Mouse (Mus musculus): ENCODE data around the gene Gmnc. TPM values are rescaled to one million over a fixed set of nuclear protein-coding genes. Genes with fewer than 3 reads are reported as not detected.

The Gmnc gene
- not detected for total RNA-seq (2021)
- not detected in 2 replicates for polyA plus RNA-seq (2012; rRNA removed)
- long read RNA-seq: 0 reads

GRCm38 (mm10) chr16:26991477-26992300 is at the start of gene Gmnc:
Gene Gmnc, minus strand, starts transcription at chr16:26991652.
- DNase-seq: no peak

DNA sequence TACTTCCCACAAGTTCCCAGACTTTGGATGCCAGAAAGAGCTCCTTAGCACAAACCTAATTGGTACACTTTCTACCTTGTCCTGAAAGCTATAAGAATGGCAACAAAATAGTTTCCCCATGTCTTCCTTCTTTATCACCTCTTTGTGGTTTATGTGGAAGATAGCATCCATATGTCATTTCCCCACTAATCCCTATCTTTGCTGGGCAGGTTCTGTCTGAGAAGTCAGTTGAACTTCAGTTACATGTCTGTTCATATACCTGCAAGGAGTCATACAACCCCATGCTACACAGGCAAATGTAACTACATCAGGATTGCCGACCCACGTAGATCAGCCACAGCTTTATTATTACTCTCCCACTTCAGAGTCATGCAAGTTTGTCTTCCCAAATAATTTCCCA is 35.8 kb upstream of the Gmnc start:
- DNase-seq: no peak

- no peak for DNase-seq
These were observed 34.8 kb upstream of the Gmnc start for GRCm38 (mm10) chr16:27026226-27026625.

- no peak for DNase-seq
These were observed 31.3 kb upstream of the Gmnc start for GRCm38 (mm10) chr16:27022746-27023145.

GRCm38 (mm10) chr16:27017309-27017708 is 25.9 kb upstream of the Gmnc start:
- DNase-seq: no peak

DNA sequence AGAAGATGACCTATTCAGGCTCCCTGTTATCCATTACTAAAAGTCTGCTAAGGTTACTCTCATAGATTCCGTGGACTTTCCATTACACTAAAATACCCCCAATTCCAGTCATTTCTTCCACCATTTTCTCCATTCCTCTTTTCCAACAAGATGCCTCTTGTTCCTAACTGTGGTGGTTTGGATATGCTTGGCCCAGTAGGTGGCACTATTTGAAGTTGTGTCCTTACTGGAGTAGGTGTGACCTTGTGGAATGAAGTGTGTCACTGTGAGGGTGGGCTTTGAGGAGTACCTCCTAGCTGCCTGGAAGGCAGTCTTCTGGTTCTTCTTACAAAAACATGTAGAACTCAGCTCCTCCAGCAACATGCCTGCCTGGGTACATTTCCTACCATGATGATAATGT is 11.3 kb upstream of the Gmnc start:
- DNase-seq: no peak

- DNase-seq: no peak
These were observed 8.1 kb upstream of the Gmnc start for GRCm38 (mm10) chr16:26999563-26999962.

DNA sequence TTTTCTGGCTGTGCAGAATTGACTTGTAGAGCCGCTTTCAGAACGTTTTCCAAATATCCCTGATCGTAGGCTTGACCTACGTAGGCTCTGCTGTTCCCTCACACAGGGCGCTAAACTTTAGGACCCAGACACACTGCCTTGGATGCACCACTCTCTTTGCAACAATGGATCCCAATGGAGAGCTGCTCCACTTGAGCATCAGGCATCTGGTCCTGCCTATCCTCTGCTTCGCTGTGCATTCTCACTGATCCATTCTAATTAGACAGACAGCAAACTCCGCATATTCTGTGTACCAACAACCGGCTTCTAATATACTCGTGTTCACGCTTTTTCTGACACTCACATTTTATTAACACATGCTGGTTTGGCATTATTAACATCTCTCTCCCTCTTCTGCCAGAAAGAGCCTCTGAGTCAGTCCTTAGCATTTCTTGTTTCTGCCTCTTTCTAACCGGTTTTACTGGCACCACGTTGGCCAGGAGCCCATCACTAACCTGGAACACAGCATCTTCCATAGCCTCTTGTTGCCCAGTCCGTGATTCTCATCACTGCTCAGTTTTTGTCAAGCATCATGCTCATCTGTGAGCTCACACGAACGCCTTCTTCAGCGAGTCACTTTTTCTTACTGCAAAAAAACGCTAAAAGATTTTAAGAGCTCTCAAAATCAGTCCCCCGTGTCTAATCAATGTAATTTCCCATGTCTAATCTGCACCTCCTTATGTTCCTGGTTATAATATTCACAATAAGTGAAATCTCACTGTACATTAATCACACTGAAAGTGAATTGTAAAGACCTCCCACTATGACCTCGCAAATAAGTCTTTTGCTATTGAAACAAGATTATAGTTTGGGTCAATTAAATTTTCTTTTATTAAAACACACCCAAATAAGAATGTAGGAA is 1.8 kb downstream of the Gmnc start:
- no peak for DNase-seq

DNA sequence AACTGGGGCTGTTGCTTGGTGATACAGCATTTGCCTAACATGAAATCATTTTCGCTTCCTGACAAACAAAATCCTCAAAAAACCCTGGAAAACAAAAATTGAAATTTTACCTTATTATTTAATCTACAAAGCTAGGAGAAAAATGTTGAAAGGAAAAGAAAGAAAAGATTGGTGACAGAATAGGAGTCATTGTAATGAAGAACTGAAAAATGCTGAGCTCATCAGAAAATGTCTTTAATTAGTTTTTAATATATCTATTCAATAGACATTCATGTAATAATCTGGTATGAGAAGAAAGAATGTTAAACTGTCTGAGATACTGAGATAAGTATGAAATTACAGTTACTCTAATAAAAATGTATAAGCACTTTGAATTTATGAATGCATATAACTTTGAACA is 3.3 kb downstream of the Gmnc start:
- DNase-seq: no peak

GRCm38 (mm10) chr16:26985796-26986195 is 5.7 kb downstream of the Gmnc start:
- no peak for DNase-seq

DNA sequence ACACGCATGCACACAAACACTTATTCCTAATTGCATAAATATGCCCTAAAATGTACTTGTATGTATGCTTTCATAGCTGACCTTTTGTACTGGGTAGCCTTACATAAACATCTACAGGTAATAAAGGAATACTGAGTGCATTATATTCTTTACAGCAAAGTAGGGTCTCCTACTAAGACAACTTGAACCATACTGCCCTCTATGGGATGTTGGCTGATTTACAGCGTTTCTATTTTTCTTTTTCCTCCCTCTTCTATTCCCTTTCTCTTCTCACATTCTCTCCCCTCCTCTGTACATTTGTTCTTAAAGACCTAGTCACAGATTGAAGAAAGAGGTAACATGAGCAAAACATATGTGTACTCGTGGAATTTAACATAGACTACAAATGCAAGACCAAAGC is 9.3 kb downstream of the Gmnc start:
- no peak for DNase-seq

DNA sequence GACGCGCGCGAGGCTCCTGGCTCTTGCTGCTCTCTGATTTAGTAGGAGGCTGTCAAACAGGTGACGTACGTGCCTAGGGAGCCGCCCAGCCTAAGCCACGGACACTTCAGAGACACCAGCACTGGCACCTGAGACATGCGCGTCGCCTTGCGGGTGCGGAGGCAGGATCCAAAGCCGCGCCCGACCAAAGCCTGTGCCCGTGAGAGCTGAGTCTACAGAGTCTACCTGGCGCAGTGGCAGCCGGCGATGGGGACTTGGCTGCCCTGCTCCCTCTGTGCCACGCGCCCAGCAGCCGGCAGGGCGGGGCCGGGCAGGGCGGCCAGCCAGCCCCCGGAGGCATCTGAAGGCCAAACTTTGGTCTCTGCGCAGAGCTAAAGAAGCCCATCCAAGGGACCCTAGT is 23.5 kb downstream of the Gmnc start:
- DNase-seq: peak; percentile 30

GRCm38 (mm10) chr16:26966830-26967229 is 24.6 kb downstream of the Gmnc start:
- no peak for DNase-seq

- DNase-seq: no peak
These were observed 29.5 kb downstream of the Gmnc start for GRCm38 (mm10) chr16:26961971-26962370.

GRCm38 (mm10) chr16:26951601-26952000 is 39.9 kb downstream of the Gmnc start:
- no peak for DNase-seq

DNA sequence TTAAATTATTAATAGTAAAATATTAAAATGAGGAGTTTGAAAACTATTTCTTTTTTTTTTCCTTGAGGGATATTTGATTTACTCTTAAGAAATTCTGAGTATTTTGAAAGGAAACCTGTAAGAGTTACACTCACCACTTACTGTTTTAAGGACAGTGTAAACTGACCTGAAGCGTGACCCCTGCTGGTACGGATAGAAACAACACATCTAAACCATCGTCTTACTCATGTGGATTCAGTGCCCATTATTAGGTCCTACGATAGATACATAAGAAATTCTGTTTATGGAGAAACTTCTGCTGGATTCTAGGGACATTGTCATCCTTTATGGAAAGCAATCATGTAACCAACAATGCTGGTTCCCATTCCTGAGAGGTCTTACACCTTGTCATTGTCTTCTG is 41.2 kb downstream of the Gmnc start:
- DNase-seq: no peak

DNA sequence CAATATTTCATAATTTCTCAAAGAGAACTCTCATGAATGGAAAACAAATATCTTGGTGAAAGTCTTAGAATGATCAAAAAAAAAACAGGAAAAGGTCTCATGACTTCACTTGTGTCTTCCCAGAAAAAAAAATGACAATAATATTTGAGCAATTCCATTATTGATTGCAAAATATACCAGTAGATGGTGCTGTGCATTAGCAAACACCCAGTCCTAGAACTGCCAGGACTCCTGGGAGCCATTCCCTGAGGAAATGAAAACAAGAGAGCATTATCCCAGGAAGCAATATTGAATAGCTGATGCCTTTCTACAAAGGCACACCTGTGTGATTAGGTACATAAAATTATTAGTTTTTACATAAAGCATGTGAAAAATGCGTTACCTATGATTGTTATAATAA is 87.5 kb downstream of the Gmnc start:
- DNase-seq: no peak

DNA sequence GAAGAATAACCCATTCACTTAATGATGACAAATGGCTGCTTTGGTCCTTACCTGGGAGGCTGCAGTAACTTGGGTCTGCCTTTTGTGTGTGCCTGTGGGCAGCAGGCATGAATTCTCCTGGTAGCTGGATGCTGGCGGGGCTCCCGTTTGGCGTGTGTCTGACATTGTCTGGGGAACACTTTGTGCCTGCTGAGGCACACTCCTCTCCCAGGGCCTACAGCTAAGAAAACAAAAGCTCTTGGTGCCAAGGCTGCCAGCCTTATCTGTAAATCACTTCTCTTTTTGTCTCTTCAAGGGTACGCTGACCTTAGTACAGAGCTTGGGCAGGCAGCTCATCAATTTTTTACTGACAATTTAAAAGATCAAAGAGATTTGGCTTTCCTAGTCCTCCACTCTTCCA is 90.0 kb downstream of the Gmnc start:
- DNase-seq: peak; percentile 67

GRCm38 (mm10) chr16:26886337-26886736 is 105.1 kb downstream of the Gmnc start:
- no peak for DNase-seq

- DNase-seq: no peak
These were observed 114.6 kb downstream of the Gmnc start for GRCm38 (mm10) chr16:26876885-26877284.
